20 mouse cellular contexts compared by ENCODE assay signal in the genomic region with DNA sequence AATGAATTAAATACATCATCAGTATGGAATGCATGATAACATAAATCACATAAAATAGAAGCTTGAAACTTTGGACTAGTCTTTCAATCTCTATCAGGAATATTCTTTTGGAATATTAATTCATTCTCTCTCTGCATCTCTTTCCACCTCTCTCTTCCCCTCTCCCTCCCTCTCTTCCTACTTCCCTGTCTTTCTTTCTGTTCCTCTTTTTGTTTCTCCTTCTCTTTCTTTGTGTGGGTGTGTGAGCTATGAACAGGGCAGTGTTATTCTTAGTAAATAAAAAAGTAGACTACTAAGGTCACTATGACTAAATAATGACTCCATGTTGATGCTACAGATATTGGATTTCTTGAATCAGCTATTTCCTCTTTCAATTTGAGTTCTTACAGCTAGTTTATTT.
A peak's percentile ranks its signal among the peaks of the same experiment; 100 is the strongest.
DNase-seq lines count a peak whose midpoint lies in the region; ATAC-seq lines count a peak whose summit lies in the region.
"Had no signal": no experiment of that assay in that cellular context is flagged by ENCODE, and none has a peak within 500 bp of the region (broad histone marks: within the 10 kb centered on the region; RNA-seq: fewer than 3 reads in every experiment).

No protein-coding gene starts in this region.

- no peak for DNase-seq in ovary, postnatal 14 days (ENCODE audit: low spot score)
- no peak for DNase-seq in retina, postnatal 1 day
- DNase-seq in right cerebral cortex, postnatal 25 days = no peak
- DNase-seq: adrenal gland, adult 8-10 months; adrenal gland, postnatal 14 days; adrenal gland, postnatal 36 days; B cell, adult 2 months; cerebellum, adult 11-12 months; cerebellum, adult 2 months; cerebellum, adult 9-10 months; cerebellum, postnatal 10 days; cerebellum, postnatal 25 days; embryo, embryonic 11 days had no signal

- ATAC-seq in common myeloid progenitor, adult 5-6 weeks (replicated peaks; ENCODE audit: low read depth, poor library complexity, severe bottlenecking) = peak; percentile 54; the same call in 1 of the 2 replicates
- ATAC-seq in megakaryocyte, adult 5-6 weeks (ENCODE audit: poor library complexity, severe bottlenecking) = peak; percentile 87
- ATAC-seq: activated CD4-positive, CD25-positive, alpha-beta regulatory T cell, adult 4 months; CD4-positive, CD25-positive, alpha-beta regulatory T cell, adult 4 months; forebrain, embryonic 14.5 days; forebrain, embryonic 16.5 days; Patski had no signal
